Mouse (Mus musculus): ENCODE results near the gene Zkscan6.

Zkscan6 gene

DNA sequence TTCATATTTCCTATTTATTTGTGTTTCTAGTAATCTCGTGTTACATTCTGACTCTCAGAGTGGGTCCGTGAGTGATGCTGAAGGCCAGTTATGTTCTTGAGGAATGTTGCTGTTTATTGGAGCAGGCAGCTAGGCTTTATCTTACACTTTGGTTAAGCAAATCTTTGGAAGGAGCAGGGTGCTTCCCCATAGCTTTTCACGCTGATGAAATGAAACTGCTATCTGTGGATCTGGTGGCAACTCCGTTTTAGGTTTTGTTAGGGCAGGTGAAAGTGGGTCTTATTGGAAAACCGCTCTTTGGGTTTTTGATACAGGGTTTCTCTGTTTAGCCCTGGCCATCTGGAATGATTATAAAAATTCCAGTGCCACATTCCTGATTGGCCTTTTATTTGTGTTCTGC, 5.1 kb downstream of the Zkscan6 start:
- no peak for DNase-seq (ENCODE audit: low spot score)

DNA sequence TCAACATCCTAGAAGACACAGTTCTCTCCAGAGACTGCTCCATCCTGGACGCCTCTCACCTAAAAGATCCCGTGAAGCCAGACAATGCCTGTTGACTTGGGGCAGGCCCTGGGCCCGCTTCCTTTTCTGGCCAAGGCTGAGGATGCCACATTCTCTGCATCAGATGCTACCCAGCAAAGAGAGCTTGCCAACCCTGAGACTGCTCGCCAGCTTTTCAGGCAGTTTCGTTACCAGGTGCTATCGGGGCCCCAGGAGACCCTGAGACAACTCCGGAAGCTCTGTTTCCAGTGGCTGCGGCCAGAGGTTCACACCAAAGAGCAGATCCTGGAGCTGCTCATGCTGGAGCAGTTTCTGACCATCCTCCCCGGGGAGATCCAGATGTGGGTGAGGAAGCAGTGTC, 7.4 kb downstream of the Zkscan6 start:
- DNase-seq (ENCODE audit: low spot score), result no peak

DNA sequence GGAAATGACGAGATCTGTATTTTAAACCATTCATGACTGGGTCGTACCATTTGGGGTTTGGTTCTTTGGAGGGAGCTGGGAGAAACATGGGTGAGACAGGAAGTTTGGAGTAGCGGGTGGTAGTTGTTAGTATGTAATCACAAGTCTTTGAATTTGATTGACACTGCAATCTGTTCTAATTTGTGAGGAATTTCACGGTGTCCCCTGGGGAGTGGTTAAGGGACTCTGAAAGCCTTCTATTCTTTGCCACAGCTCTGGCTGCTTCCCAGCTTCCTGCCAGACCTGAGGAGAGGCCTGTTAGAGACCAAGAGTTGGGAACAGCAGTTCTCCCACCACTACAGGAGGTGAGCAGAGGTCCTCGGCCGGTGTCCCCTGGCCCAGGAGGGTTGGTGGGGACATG, 9.3 kb downstream of the Zkscan6 start:
- peak; percentile 15 for DNase-seq (ENCODE audit: low spot score)

DNA sequence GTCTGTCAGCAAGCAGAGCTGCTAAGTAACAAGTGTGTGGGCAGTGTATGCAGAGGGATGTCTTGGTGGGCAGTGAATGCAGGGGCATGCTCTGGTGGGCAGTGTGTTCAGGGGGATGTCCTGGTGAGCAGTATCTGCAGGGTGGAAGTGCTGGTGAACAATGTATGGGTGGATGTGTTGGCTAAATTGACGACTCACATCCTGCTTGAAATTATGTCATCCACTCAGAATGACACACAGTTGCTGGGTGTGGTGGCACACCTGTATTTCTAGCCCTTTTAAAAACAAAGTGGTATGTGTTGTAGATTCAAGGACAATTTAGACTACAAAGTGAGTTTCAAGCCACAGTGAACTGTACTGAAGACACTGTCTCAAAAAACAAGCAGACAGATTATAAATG, 11.2 kb downstream of the Zkscan6 start:
- no peak for DNase-seq (ENCODE audit: low spot score)

DNA sequence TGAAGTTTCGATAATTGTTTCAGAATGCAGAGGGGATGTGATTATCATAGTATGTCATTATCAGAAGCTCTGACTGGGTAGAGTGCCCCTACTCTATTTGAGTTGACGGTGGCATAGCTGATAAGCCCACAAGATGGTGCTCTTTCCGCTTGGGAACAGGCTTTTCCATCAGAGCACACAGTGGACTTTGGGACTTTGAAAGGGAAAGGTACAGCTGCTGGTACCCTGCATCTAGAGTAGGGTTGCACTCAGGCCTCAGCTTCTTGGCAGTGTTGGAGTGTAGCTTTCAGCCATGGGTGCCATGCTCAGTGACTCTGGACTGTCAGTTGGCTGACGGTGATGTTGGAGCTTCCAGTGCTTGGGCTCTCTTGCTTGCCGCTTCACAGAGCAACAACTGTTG, 13.3 kb downstream of the Zkscan6 start:
- peak; percentile 39 for DNase-seq (ENCODE audit: low spot score)

DNA sequence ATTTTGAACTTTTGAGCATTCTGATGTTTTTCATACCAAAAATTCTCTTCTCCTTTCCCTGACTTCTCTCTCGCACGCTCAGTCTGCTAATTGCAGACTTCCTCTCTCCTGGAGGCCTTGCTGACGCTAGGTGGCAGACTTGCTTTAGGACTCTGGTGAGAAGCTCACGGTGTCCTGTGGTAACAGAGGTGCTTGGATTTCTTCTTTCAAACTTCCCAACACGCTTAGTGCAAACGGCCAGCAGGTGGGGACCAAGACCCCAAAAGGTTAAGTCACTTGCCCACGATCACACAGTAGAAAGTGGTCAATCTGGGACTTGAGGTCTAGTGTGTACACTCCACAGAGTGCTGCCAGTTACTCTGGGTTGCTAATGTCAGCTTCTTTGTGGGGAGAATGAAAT, 13.9 kb downstream of the Zkscan6 start:
- DNase-seq (ENCODE audit: low spot score), result peak; percentile 88

DNA sequence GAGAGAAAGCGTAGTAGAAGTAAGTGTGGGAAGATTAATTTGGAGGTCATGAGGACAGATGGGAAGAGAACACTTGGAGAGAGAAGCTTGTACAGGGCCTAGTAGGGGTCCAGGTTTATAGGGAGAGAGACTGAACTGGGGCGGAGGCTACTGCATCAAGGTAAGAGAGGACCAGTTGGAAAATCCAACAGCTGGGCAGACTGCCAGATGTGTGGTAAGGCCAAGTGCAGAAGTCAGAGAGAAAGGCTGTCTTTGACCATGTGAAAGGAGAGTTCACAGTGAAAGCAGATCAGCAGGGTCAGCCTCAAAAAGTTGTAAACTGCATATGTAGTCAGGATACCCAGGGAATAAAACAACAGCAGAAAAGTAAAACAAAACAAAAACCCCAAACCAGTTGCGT, 17.6 kb downstream of the Zkscan6 start:
- no peak for DNase-seq (ENCODE audit: low spot score)

DNA sequence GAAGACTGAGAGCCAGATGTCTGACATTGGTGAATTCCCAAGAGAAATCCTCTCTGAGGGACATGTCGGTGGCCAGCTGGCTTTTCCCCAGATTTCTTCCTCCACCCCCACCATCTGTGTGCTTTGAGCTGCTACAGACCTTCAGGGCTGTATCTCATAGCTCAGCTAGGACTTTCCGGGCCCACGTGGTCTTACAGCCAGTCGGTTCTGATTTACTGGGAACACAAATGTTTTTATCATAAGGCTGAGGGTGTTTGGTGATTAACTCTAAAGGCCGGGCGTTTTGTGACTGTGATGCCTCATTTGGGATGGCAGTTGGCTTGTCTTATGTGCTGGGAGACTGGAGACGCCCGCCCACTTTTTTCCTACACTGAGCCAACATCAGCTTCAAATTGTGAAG, 32.0 kb downstream of the Zkscan6 start:
- DNase-seq (ENCODE audit: low spot score), result peak; percentile 10

DNA sequence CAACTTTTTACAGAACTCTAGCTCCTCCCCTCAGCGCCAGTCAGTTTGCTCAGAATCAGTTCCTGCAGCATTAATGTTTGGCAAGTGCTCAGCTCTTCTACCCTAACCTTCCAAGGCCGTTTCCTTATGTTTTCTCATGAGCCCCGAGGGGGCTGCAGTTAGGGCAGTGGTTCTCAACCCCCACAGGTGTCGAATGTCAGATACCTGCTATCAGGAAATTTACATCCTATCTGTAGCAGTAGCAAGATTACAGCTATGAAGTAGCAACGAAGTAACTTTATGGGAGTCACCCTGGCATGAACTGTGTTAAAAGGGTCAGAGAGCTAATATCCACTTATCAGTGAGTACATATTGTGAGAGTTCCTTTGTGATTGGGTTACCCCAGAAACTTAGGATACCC, 39.5 kb downstream of the Zkscan6 start:
- DNase-seq (ENCODE audit: low spot score), result no peak

DNA sequence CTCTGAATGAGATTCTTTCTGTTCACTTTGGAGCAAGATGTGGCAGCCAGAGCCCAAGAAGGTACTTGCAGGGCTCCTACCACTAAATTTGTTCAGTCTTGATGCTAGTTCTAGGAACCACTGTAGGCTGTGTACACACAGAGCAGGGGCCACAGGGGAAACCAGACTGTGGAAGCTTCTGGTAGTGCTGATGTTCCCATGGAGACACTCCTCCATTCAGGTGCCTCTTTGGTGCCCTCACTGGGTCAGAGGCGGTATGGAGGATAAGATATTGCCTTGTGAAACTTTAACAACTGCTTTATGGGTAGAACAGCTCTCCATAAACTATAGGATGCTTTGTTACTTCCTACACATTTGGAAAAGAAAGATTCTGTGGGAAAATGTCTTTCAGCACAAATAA, 45.1 kb downstream of the Zkscan6 start:
- DNase-seq (ENCODE audit: low spot score), result peak; percentile 56

DNA sequence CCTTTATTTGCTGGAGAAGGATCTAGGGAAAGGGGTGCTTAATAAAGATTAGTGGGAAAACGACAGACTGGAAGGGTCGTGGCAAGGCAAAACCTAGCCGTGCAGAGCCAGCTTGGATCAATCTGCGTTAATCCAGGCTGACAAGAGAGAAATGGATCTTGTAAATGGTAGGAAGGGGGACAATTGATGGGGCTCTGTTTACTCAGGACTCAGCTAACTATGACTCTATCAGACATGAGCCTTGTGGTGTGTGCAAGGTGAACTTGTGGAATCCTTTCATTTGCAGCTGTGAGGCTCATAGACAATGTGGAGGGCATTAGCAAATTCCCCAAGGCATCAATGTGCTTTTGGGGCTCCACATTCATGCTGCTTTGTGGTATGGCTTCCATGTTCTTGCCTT, 54.5 kb downstream of the Zkscan6 start:
- DNase-seq (ENCODE audit: low spot score), result peak; percentile 7

DNA sequence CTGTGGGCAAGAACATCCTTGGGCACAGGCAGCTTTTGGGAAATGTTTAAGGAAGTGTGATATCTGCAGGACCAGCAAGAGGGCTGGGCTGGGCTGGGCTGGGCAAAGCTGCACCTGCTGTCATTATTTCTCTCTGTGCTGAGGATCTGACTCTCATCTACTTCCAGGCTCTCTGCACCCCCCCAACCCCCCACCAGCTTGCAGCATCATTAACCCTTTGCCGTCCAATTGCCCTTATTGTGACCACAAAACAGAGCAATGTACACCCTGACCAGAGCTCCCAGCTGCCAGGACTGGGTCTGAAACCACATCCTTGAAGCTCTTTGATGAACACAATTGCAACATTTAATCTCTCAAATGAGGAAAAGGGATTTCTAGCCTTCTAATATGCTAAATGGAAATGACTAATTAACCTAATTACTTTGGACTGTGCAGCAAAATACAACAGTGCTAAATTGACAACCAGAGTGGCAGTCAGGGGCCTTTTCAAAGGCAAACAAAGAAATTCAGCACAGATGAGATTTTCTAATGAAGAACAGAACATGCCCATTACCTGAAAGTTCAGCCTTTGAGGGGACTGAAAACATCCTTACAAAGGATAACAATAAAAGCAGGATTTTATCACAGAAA, 70.3 kb downstream of the Zkscan6 start:
- DNase-seq (ENCODE audit: low spot score), result no peak
